Mouse (Mus musculus): ENCODE measurements around the gene Retnla. TPM values are rescaled to one million over a fixed set of nuclear protein-coding genes. Genes with fewer than 3 reads are reported as not detected.

Gene Retnla
- total RNA-seq, 1 experiment from 2014 or later: 4.8 TPM

DNA sequence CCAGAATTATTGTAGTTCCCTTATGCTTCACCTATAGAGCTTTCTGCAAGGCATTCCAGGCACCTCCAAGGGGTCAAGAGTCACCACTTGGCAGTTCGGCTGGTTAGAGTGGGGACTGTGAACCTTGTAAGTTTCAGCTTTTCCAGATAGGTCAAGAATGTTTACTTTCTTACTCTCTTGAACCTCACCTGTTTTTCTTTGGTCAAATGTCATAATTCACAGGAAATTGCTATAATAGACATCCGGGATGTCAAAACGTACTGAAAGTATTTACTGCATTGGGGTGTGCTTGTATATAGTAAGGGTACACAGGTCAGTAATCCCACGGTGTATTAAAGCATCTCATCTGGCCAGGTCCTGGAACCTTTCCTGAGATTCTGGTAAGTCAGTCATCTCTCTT lies 30.0 kb downstream of the Retnla start, which contains the start of gene Retnlg:
TSS of gene Retnlg (plus strand) at position 301 of the 400 bp plus-strand sequence.
- no peak for ATAC-seq (replicated peaks; ENCODE audit: insufficient number of reproducible peaks, low FRiP score, low TSS enrichment, poor library complexity, severe bottlenecking)

DNA sequence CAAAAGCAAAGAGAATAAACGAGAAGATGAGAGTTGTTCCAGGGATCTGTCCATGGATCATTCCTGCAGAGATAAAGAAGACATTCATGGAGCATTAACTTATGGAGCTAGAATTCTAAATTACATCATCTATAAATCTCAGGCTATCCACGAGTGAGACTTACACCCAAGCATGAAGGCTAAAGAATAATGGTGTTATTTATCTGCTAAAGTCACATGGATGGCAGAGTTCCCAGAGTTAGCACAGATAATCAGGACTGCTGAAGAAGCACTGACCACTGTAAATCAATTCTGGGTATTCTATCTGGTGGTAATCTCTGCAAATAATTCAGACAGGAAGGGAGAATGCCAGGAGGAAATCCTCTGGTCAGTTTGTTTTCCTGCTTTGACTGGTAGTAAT lies 48.4 kb downstream of the Retnla start:
- ATAC-seq (replicated peaks; ENCODE audit: insufficient number of reproducible peaks, low FRiP score, low TSS enrichment, poor library complexity, severe bottlenecking): no peak

Other genes with a start within 250 kb of the Retnla start
- gene Trat1, start 70.5 kb upstream of the Retnla start, total RNA-seq (2017): 0.32 to 0.95 TPM (median 0.49 TPM) in 3 replicates
- not detected in 3 replicates for gene Retnlb, start 25.7 kb upstream of the Retnla start, total RNA-seq (2017)
- gene Retnlg, start 30.1 kb downstream of the Retnla start, total RNA-seq (2017): 1,186 to 1,217 TPM in 2 of 3 replicates, not detected in the other
- gene Dzip3, start 151.6 kb downstream of the Retnla start, total RNA-seq (2017): 8.8 to 18.0 TPM (median 15.0 TPM) in 3 replicates
- 7.2 to 12.8 TPM (median 8.2 TPM) in 3 replicates for gene Cip2a, start 151.6 kb downstream of the Retnla start, total RNA-seq (2017)
- 0.19 to 0.32 TPM in 2 of 3 replicates, not detected in the other for gene Myh15, start 214.9 kb downstream of the Retnla start, total RNA-seq (2017)